Mouse (Mus musculus) hindbrain, embryonic 16.5 days (tissue): ENCODE data around the gene Olfr804. TPM values are rescaled to one million over a fixed set of nuclear protein-coding genes. Genes with fewer than 3 reads are reported as not detected.

ENCODE experiments used
- ATAC-seq: fragments of 200-750 bp; cut with Nextera tagmentation; 2 replicates; pipeline ENCODE4 v1.8.0; 2017; ENCODE audit warnings: moderate TSS enrichment, moderate library complexity
- H3K27ac ChIP-seq: fragments of 300-500 bp; sonication (generic); 2 replicates; pipeline ENCODE4 v1.5.1; 2014; ENCODE audit warnings: low read depth, mild to moderate bottlenecking, control low read depth, low read length, moderate library complexity
- H3K27me3 ChIP-seq: fragments of 300-500 bp; sonication (generic); replicated peaks from 2 replicates; pipeline ENCODE4 v1.6.1; 2014; ENCODE audit warnings: low read length; ENCODE audit not compliant: control insufficient read depth, insufficient read depth
- H3K36me3 ChIP-seq: fragments of 300-500 bp; sonication (generic); 2 replicates; pipeline ENCODE4 v1.6.1; 2014; ENCODE audit warnings: mild to moderate bottlenecking, low read length, moderate library complexity, mixed read lengths; ENCODE audit not compliant: control insufficient read depth, insufficient read depth
- H3K4me1 ChIP-seq: fragments of 300-500 bp; sonication (generic); 2 replicates; pipeline ENCODE4 v1.6.1; 2014; ENCODE audit warnings: low read depth, low read length; ENCODE audit not compliant: control insufficient read depth, insufficient read depth
- H3K4me2 ChIP-seq: fragments of 300-500 bp; sonication (generic); 2 replicates; pipeline ENCODE4 v1.6.1; 2014; ENCODE audit warnings: mild to moderate bottlenecking, low read length, control low read depth, moderate library complexity
- H3K4me3 ChIP-seq: fragments of 300-500 bp; sonication (generic); 2 replicates; pipeline ENCODE4 v1.5.1; 2014; ENCODE audit warnings: mild to moderate bottlenecking, low read length, control low read depth, moderate library complexity
- H3K9ac ChIP-seq: fragments of 300-500 bp; sonication (generic); 2 replicates; pipeline ENCODE4 v1.6.1; 2014; ENCODE audit warnings: low read depth, mild to moderate bottlenecking, control low read depth, low read length, moderate library complexity
- H3K9me3 ChIP-seq: fragments of 300-500 bp; sonication (generic); 2 replicates; pipeline ENCODE4 v1.6.1; 2014; ENCODE audit warnings: mild to moderate bottlenecking, low read length, moderate library complexity; ENCODE audit not compliant: control insufficient read depth
- WGBS: fragments of 180-500 bp; shearing (Covaris S2); extraction: QIAGEN DNeasy Blood & Tissue Kit; methylation state at CpG from one replicate; pipeline ENCODE4 v1.1.7; 2014; 5-methylcytosine and 5-hydroxymethylcytosine counted together
- polyA plus RNA-seq: library from polyadenylated mRNA; unstranded; fragments of >200 nt; fragmentation: Nextera tagmentation; extraction: Ambion mirVana; gene quantifications from 2 replicates; pipeline ENCODE4 v1.2.1, GENCODE M21; 2015

The Olfr804 gene
- polyA plus RNA-seq: not detected in 2 replicates

DNA sequence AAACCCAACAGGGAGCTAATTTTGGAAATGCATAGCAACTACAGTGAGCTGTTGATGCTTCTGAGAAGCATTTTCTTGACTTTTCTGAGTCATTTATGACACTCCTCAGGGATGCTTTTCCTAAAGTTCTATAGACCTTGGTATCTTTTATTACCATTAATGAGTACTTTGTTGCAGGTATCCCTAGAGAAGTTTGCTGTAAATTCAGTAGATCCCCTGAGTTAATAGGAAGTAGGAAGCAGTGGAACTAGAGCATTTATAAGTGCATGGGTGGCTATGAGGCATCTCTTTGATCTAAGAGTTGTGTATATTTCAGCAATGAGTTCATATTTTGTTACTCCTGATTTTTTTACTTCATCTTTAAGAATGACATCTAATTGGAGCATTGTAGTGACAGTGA is at the start of gene Olfr804:
Gene Olfr804 (plus strand): TSS at position 301 of the 400 bp plus-strand sequence.
- H3K9ac ChIP-seq: no peak within 1 kb of the TSS
- no peaks in the 10 kb centered on the region for H3K9me3 ChIP-seq
- H3K36me3 ChIP-seq: no peaks in the 10 kb centered on the region
- H3K27ac ChIP-seq: no peak within 1 kb of the TSS
- H3K4me1 ChIP-seq: no peaks in the 10 kb centered on the region
- H3K27me3 ChIP-seq: no peaks in the 10 kb centered on the region
- no peak within 1 kb of the TSS for H3K4me2 ChIP-seq
- H3K4me3 ChIP-seq: no peak within 1 kb of the TSS
- no peak for ATAC-seq

DNA sequence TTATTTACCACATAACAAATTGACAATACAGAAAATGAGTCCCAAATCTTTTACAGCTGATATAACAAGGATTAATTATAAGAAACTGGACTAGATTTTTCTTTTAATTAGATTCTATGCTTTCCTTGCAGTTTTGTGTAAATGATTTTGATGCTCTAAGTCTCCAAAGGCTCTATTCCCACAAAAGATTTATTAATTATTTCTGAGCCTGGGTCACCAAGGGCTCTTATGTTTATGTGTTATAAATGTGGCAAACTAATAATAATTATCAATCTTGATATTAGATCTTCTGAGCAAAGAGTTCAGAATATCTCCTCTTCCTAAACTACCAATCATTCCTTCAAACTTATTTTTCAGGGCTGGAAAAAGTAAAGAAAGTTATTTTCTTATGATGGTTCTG is 45.6 kb upstream of the Olfr804 start, which contains the start of gene Olfr800:
Gene Olfr800 (plus strand): TSS at position 301 of the 400 bp plus-strand sequence.
- Histone ChIP-seq H3K9me3 (no peaks in the 10 kb centered on the region), H3K4me2 (no peak within 1 kb of the TSS), H3K4me1 (no peaks in the 10 kb centered on the region), H3K27me3 (no peaks in the 10 kb centered on the region), H3K4me3 (no peak within 1 kb of the TSS), H3K36me3 (no peaks in the 10 kb centered on the region), H3K27ac (no peak within 1 kb of the TSS), H3K9ac (no peak within 1 kb of the TSS)
- no peak for ATAC-seq

DNA sequence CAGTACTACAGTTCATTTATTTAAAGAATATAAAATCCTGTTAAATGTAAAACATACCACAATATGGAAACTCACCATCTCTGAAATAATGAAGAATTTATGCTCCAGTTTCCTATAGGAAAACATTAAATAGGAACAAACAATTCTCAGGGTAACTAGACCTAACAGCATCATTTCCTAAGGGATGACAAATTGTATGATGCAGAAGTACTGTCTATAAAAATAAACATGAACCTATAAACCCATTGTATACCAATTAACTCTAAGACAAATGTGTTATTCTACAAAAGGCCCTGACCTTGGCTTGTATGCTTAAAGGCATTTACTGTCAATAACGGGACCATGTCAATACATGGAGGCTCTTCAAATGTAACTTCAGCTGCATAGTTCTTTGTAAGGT is 29.2 kb upstream of the Olfr804 start, which contains the start of gene Olfr801:
Gene Olfr801 (minus strand): TSS at position 101 of the 400 bp plus-strand sequence.
- Histone ChIP-seq H3K36me3 (no peaks in the 10 kb centered on the region), H3K4me2 (no peak within 1 kb of the TSS), H3K4me3 (no peak within 1 kb of the TSS), H3K27ac (no peak within 1 kb of the TSS), H3K4me1 (no peaks in the 10 kb centered on the region), H3K9ac (no peak within 1 kb of the TSS), H3K27me3 (no peaks in the 10 kb centered on the region), H3K9me3 (no peaks in the 10 kb centered on the region)
- WGBS: 80% methylated on average over 1 of the region's 1 CpGs
- ATAC-seq: no peak

DNA sequence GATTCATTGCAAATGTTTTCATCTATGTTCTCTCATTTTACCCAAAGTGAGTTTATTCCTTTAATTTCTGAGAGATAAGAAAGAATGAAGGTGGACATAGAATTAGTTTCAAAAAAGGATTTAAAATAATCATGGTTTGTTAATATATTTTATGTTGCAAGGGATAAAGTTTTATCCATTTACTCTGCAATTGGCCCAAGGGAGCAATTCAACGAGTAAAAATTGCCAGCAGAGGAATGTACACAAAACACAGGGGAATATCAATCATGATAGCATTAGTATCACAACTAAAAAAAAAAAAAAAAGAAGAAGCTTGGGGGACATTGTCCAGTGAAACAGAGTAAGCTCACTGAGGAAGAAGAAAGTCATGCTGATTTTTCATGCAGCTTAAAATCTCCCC is 14.9 kb upstream of the Olfr804 start, which contains the start of gene Olfr802:
Gene Olfr802 (minus strand): TSS at position 101 of the 400 bp plus-strand sequence.
- Histone ChIP-seq H3K4me2 (no peak within 1 kb of the TSS), H3K9ac (no peak within 1 kb of the TSS), H3K4me1 (no peaks in the 10 kb centered on the region), H3K9me3 (no peaks in the 10 kb centered on the region), H3K4me3 (no peak within 1 kb of the TSS), H3K27me3 (no peaks in the 10 kb centered on the region), H3K36me3 (no peaks in the 10 kb centered on the region), H3K27ac (no peak within 1 kb of the TSS)
- no peak for ATAC-seq
- 60% methylated on average over 1 of the region's 1 CpGs for WGBS

DNA sequence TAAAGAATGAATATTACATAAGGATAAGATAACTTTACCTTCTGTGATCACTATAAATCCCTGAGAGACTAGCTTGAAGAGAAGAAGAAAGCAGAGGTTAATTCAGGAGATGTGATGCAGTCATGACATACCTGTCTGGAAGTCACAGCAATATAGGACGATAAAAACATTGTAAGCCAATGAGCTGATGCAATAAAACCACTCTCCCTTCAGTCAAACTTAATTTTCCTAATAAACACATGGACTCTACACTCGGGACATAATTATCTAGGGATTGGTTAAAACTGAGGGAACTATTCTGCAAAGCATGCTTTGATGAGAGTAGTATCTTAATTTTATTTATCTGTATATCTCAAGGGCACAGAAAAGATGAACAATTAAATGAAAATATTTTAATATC is 8.8 kb upstream of the Olfr804 start, which contains the start of gene Olfr803:
Gene Olfr803 (minus strand): TSS at position 101 of the 400 bp plus-strand sequence.
- no peak for ATAC-seq
- no peaks in the 10 kb centered on the region for H3K27me3 ChIP-seq
- WGBS: 92% methylated on average over 2 of the region's 2 CpGs
- no peaks in the 10 kb centered on the region for H3K36me3 ChIP-seq
- no peaks in the 10 kb centered on the region for H3K9me3 ChIP-seq
- H3K4me1 ChIP-seq: no peaks in the 10 kb centered on the region
- H3K9ac ChIP-seq: no peak within 1 kb of the TSS
- H3K4me3 ChIP-seq: no peak within 1 kb of the TSS
- H3K4me2 ChIP-seq: no peak within 1 kb of the TSS
- H3K27ac ChIP-seq: no peak within 1 kb of the TSS

DNA sequence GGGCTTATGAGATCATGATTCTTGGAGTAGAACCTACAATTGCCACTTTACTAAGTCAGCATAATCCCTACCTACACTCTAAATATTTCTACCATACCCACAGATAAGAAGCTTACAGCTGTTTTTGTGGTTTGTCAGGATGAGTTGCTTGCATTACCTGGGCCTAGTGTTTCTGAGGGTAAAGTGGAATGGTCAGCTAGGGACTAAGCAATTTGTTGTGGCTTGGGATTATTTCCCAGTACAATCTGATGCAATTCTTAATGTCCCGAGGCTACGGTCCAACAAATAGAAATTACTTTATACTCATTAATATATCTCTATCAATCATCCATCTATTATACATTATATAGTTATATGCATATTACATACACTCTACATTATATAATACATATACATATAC is 26.3 kb downstream of the Olfr804 start, which contains the start of gene Olfr805:
Gene Olfr805 (minus strand): TSS at position 101 of the 400 bp plus-strand sequence.
- H3K27me3 ChIP-seq: no peaks in the 10 kb centered on the region
- H3K4me3 ChIP-seq: no peak within 1 kb of the TSS
- no peaks in the 10 kb centered on the region for H3K4me1 ChIP-seq
- H3K36me3 ChIP-seq: no peaks in the 10 kb centered on the region
- no peak within 1 kb of the TSS for H3K27ac ChIP-seq
- no peaks in the 10 kb centered on the region for H3K9me3 ChIP-seq
- WGBS: 96% methylated on average over 2 of the region's 2 CpGs
- ATAC-seq: no peak
- no peak within 1 kb of the TSS for H3K9ac ChIP-seq
- H3K4me2 ChIP-seq: no peak within 1 kb of the TSS

DNA sequence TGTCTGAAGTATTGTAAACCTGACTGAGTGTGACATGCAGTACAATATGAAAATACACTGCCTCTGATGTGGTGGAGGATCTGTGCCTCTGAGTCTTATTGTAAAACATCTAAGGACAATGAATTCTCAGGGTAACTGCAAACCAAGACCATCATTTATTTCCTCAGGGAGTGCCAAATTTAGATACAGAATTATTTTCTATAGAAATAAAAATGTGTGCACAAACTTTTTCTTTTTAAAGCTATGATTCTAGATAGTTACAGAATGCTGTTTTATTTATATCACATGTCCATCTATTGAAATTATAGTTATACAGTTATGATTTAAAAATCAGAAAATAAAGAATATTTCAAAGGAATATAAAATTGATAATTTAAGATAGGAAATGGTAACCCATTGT is 38.8 kb downstream of the Olfr804 start, which contains the start of gene Olfr806:
Gene Olfr806 (minus strand): TSS at position 101 of the 400 bp plus-strand sequence.
- no peaks in the 10 kb centered on the region for H3K27me3 ChIP-seq
- H3K4me3 ChIP-seq: no peak within 1 kb of the TSS
- no peak for ATAC-seq
- H3K9ac ChIP-seq: no peak within 1 kb of the TSS
- no peak within 1 kb of the TSS for H3K27ac ChIP-seq
- H3K9me3 ChIP-seq: no peaks in the 10 kb centered on the region
- no peaks in the 10 kb centered on the region for H3K36me3 ChIP-seq
- no peak within 1 kb of the TSS for H3K4me2 ChIP-seq
- H3K4me1 ChIP-seq: no peaks in the 10 kb centered on the region

DNA sequence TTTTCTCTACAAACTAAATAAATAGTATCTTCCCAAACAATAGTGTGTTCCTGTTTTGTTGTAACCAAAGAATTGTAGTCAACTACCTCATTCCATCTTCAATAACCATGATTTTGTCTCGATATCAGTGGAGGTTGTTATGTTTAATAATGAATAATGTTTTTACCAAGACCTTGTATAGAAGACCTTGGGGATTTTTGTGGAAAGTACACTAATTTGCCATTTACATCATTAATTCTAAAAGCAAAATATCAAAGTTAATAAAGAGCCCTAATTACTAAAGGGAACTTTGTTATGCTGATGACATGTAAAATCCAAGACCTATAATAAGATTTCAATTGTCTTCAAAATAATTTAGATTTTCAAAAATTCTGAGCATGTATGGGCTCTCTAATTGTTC is 54.7 kb downstream of the Olfr804 start, which contains the start of gene Olfr807:
Gene Olfr807 (minus strand): TSS at position 101 of the 400 bp plus-strand sequence.
- no peaks in the 10 kb centered on the region for H3K9me3 ChIP-seq
- no peaks in the 10 kb centered on the region for H3K36me3 ChIP-seq
- no peaks in the 10 kb centered on the region for H3K4me1 ChIP-seq
- H3K27me3 ChIP-seq: no peaks in the 10 kb centered on the region
- no peak within 1 kb of the TSS for H3K4me2 ChIP-seq
- no peak within 1 kb of the TSS for H3K27ac ChIP-seq
- no peak within 1 kb of the TSS for H3K4me3 ChIP-seq
- H3K9ac ChIP-seq: no peak within 1 kb of the TSS
- no peak for ATAC-seq
- WGBS: 88% methylated on average over 1 of the region's 1 CpGs
